Mouse (Mus musculus) G1E (cell line): ENCODE results near the gene B3gnt2. TPM values are rescaled to one million over a fixed set of nuclear protein-coding genes. Genes with fewer than 3 reads are reported as not detected.
"Not testable (repeated sequence)": the region's sequence is repeated elsewhere in the genome, so short reads cannot be mapped to it uniquely, and the experiment has no call there.

Source experiments
- ATAC-seq: 2 replicates; pipeline ENCODE4 v1.8.0; 2016; ENCODE audit warnings: mild to moderate bottlenecking; ENCODE audit not compliant: insufficient number of reproducible peaks, poor library complexity, low FRiP score, severe bottlenecking; ENCODE audit errors: extremely low read depth
- DNase-seq: peaks from one replicate; pipeline ENCODE4 v3.0.0; 2012; ENCODE audit warnings: low spot score
- H3K27me3 ChIP-seq: 2 replicates; pipeline ENCODE4 v1.6.1; 2012; ENCODE audit warnings: mild to moderate bottlenecking, low read length, inconsistent platforms; ENCODE audit not compliant: insufficient read depth
- H3K36me3 ChIP-seq: replicated peaks from 2 replicates; pipeline ENCODE3; 2012; ENCODE audit warnings: mild to moderate bottlenecking, inconsistent platforms
- H3K4me1 ChIP-seq: 2 replicates; pipeline ENCODE4 v1.6.1; 2012; ENCODE audit warnings: low read depth, low read length, inconsistent platforms, mixed read lengths; ENCODE audit not compliant: insufficient read depth
- H3K4me3 ChIP-seq: 2 replicates; pipeline ENCODE4 v1.5.1; 2012; ENCODE audit warnings: low read depth, mild to moderate bottlenecking, inconsistent platforms, low read length, moderate library complexity, mixed read lengths
- H3K9me3 ChIP-seq: replicated peaks from 2 replicates; pipeline ENCODE4 v1.6.1; 2012; ENCODE audit warnings: inconsistent platforms
- CTCF ChIP-seq: IDR thresholded peaks from 2 replicates; pipeline ENCODE4 v1.5.1; 2012; ENCODE audit warnings: low read depth, low read length, inconsistent platforms, mixed read lengths
- GATA1 ChIP-seq: IDR thresholded peaks from 2 replicates; pipeline ENCODE4 v1.6.1; 2012; ENCODE audit warnings: borderline replicate concordance, low read length, inconsistent platforms, mixed read lengths
- GATA2 ChIP-seq: IDR thresholded peaks from 2 replicates; pipeline ENCODE4 v1.6.1; 2012; ENCODE audit warnings: low read depth, low read length, inconsistent platforms, borderline replicate concordance
- POLR2AphosphoS5 ChIP-seq: IDR thresholded peaks from 2 replicates; pipeline ENCODE4 v1.6.1; 2012; ENCODE audit warnings: low read depth, low read length, inconsistent platforms; ENCODE audit not compliant: insufficient replicate concordance
- TAL1 ChIP-seq: conservative IDR thresholded peaks from 2 replicates; pipeline ENCODE4 v1.6.1; 2012; ENCODE audit warnings: low read depth, low read length, inconsistent platforms, mixed read lengths
- polyA plus RNA-seq: library from polyadenylated mRNA; stranded (reverse); fragments of >175 nt; gene quantifications from 2 replicates; pipeline ENCODE4 v1.2.3, GENCODE M21; 2012
- total RNA-seq, 2 experiments: library from RNA; stranded (forward) in 1 of 2; stranded (reverse) in 1 of 2; fragments of 200-1000 nt in 1 of 2; fragments of >200 nt in 1 of 2; fragmentation: Nextera tagmentation in 1 of 2; gene quantifications; 2 replicates each; pipeline ENCODE4 v1.2.3; 2014 to 2017

B3gnt2 gene
- total and polyA plus RNA-seq, 3 experiments, result 11.5 to 65.7 (median 26.3) TPM

DNA sequence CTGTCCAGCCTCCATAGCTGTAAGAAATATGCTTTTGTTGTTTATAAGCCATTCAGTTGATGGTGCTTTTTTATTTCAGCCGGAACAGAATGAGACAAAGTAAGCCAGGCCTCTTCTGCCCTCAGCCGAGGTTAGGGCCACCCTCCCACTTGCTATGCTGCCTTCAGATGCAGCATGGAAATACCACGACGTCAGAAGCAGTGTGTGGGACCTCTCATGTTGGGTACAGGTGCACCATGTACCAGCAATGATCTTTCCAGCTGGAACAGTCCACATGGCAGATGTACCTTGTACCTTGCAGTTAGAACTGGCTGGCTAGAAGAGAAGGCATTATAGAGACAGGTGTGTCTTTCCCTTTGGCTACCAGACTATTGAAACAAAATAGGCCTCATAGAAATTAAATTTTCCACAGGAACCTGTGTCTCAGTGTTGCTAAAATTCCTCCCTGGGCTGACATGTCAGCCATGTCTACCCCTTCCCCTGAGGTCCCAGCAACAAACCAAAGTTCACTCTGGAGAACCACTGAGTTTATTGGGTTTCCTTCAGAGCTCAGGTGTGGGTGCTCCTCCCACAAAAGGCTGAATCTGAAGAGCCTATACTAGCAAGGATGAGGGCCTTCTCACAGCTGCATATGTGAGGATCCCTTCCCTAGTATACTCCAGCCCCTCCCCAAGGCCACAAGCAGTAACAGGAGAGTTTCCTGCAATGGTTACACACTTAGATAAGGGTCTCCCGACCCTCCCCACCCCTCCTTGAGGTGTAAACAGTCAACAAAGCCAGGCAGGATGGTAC is 121.1 kb downstream of the B3gnt2 start:
- Histone ChIP-seq H3K4me1 (no peaks in the 10 kb centered on the region), H3K4me3 (no peak overlapping the region), H3K9me3 (peaks cover 2% of the 10 kb centered on the region; the same call in 1 of the 2 replicates), H3K27me3 (peaks cover 23% of the 10 kb centered on the region), H3K36me3 (no peaks in the 10 kb centered on the region)
- DNase-seq (no peak), ATAC-seq (no peak)
- TF ChIP-seq CTCF, result no peak
- TF ChIP-seq GATA2, result no peak
- TF ChIP-seq GATA1, result no peak
- no peak for TF ChIP-seq POLR2AphosphoS5
- no peak for TF ChIP-seq TAL1

DNA sequence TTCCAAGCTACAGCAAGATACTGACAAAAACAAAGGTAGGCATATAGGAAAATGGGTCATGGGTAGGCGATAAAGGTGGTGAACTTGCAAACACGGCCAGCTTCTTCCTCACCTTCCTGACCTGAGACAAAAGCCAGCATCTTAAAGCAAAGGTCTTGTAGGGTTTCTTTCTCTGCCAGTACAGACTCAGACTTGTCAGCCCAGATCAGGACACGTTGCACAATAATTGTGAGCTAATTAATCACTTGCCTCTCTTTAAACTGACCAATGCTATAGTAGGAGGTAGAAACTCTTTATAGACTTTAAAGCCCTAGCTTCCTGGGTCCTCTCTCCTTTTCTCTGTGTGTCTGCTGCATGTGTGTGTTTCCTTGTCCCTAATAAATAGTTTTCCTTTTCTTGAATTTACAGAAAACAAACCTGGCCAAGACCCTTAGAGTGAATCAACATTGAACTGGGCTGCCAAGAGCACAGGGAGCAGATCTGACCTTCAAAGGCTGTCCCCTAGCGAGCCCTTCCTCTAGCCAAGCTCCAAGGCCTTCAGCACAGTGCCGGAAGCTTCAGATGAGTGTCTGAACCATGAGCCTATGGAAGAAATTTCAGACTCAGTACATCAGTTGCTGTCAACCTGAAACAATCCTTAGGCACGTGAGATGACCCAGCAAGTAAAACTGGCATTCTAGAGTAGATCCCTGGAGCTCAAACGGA is 124.1 kb downstream of the B3gnt2 start:
- H3K36me3 ChIP-seq, result no peaks in the 10 kb centered on the region
- no peaks in the 10 kb centered on the region for H3K4me1 ChIP-seq
- H3K9me3 ChIP-seq, result peaks cover 2% of the 10 kb centered on the region; the same call in 1 of the 2 replicates
- peaks cover 26% of the 10 kb centered on the region for H3K27me3 ChIP-seq
- no peak overlapping the region for H3K4me3 ChIP-seq
- TF ChIP-seq GATA1, result no peak
- no peak for TF ChIP-seq GATA2
- no peak for ATAC-seq
- DNase-seq, result no peak

GRCm38 (mm10) chr11:22735128-22735527 is 125.6 kb downstream of the B3gnt2 start:
- not testable (repeated sequence) for ATAC-seq, DNase-seq, H3K4me3 ChIP-seq, H3K9me3 ChIP-seq, H3K36me3 ChIP-seq, H3K4me1 ChIP-seq
- H3K27me3 ChIP-seq, result peaks cover 21% of the 10 kb centered on the region

DNA sequence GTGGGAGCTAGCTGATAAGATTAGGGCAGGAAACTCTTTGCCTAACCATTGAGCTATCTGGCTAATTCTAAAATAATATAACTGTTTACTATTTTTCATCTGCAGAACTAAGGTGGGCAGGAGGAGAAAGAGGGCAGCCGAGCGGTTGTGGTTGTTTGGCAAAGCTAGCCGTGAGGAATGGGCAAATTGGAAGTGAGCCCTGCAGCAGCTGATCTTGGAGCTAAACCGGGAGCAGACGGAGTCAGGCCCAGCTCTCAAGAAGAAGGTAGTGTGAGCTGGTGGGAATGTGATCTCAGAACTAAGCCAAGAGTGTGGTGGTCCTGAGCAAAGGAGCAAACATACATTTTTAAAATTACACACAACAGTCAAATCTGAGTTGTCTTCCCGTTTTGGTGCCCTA is 126.8 kb downstream of the B3gnt2 start:
- no peak for TF ChIP-seq POLR2AphosphoS5
- TF ChIP-seq GATA2, result no peak
- TF ChIP-seq CTCF, result no peak
- no peak for TF ChIP-seq GATA1
- no peak for TF ChIP-seq TAL1
- Histone ChIP-seq H3K4me1 (no peaks in the 10 kb centered on the region), H3K27me3 (peaks cover 13% of the 10 kb centered on the region), H3K4me3 (no peak overlapping the region), H3K9me3 (peaks cover 2% of the 10 kb centered on the region; the same call in 1 of the 2 replicates), H3K36me3 (no peaks in the 10 kb centered on the region)
- ATAC-seq (no peak), DNase-seq (no peak)

- TF ChIP-seq POLR2AphosphoS5 (no peak), CTCF (no peak), GATA2 (no peak)
- DNase-seq, result no peak
- Histone ChIP-seq H3K36me3 (no peaks in the 10 kb centered on the region), H3K9me3 (0 out of 2 replicates have a peak, but pooled peaks cover 2% of the 10 kb centered on the region), H3K27me3 (peaks cover 13% of the 10 kb centered on the region), H3K4me1 (no peaks in the 10 kb centered on the region), H3K4me3 (no peak overlapping the region)
- ATAC-seq, result no peak
Observed at GRCm38 (mm10) chr11:22732907-22733306, 127.9 kb downstream of the B3gnt2 start.

DNA sequence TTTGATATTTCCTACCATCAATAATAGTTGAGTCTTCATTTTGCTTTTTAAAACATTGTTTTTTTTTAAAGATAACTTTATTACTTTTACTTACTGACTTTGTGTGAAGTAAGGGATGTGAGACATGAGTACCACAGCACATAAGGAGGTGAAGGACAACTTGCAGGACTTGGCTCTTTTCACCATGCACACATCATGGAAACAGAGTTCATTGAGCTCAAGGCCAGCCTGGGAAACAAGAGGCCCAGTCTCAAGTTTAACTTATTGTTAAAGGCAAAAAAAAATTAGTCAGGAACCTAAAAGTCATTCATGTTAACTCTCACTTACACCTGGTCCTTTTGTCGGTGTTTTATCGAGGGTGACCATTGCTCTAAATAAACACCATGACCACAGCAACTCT is 137.7 kb downstream of the B3gnt2 start:
- DNase-seq (no peak), ATAC-seq (no peak)
- TF ChIP-seq POLR2AphosphoS5 (no peak), TAL1 (no peak), CTCF (no peak), GATA2 (no peak), GATA1 (no peak)
- Histone ChIP-seq H3K27me3 (peaks cover 7% of the 10 kb centered on the region), H3K36me3 (no peaks in the 10 kb centered on the region), H3K9me3 (no peaks in the 10 kb centered on the region), H3K4me1 (no peaks in the 10 kb centered on the region), H3K4me3 (no peak overlapping the region)

GRCm38 (mm10) chr11:22720096-22720495 is 140.7 kb downstream of the B3gnt2 start:
- Histone ChIP-seq H3K4me1 (no peaks in the 10 kb centered on the region), H3K4me3 (no peak overlapping the region), H3K27me3 (peaks cover 9% of the 10 kb centered on the region), H3K36me3 (no peaks in the 10 kb centered on the region), H3K9me3 (no peaks in the 10 kb centered on the region)
- DNase-seq (no peak), ATAC-seq (no peak)
- TF ChIP-seq POLR2AphosphoS5 (no peak), CTCF (no peak), GATA2 (no peak), GATA1 (no peak), TAL1 (no peak)
